Mouse (Mus musculus): ENCODE measurements around the gene Ptprk.

Gene Ptprk

DNA sequence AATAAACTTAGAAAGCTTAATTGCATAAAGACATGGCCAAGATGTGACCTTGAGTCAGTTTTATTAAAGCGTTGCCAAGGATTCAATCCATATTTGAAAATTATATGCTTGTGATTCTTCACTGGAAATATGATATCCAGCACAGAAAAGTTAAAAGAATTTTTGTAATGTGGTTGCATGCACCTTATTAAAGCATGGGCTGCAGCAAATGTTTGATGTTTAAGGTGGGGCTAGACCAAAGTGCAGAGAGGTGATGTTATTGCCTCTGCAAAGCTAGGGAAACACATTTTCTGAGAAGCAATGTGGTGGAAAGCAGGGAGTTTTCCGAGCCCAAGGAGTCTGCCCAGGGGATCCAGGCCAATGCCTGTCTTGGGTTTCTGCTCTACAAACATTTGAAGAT lies 334.4 kb downstream of the Ptprk start:
- no peak for DNase-seq (ENCODE audit: low spot score in 2 of 2)

GRCm38 (mm10) chr10:28414823-28415222 lies 340.2 kb downstream of the Ptprk start:
- DNase-seq (ENCODE audit: low spot score in 2 of 2): no peak

DNA sequence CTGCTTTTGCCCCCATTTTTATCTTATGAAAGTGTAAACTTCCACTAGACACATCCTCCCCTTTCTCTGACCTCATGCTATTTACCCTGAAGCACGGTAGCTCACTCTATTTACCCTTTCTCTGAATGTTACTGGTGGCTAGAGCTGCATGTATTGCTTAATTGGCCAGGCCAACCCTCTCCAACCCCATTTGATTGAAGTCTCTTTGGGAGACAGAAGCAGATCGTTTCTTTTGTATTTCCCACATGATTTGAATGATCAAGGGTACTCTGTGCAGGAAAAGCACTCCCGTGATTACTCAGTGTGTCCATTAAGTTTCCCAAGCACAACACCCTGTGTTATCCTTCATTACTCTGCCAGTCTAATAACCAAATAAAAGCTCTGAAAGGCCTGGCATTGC lies 348.0 kb downstream of the Ptprk start:
- no peak for DNase-seq (ENCODE audit: low spot score in 2 of 2)

DNA sequence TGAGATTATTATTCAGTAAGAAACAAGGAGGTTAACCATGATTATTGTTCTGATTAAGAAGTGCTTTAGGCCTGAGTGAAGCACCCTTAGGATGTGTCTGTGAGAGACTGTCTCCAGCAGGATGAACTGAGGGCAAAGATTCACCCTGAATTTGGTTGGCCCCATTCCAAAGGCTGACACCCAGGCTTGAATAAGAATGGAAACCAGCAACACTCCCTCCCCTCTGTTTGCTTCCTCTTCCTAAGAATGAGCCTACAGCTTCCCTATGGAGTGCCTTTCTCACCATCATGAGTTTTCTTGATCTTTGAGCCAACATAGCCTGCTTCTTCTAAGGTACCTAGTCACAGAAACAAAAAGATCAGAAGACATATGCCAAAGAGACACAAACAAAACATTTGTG lies 350.8 kb downstream of the Ptprk start:
- DNase-seq (ENCODE audit: low spot score in 2 of 2): no peak

GRCm38 (mm10) chr10:28436084-28436483 lies 361.5 kb downstream of the Ptprk start:
- DNase-seq (ENCODE audit: low spot score in 2 of 2): peak; percentile 5 to 9

- DNase-seq (ENCODE audit: low spot score in 2 of 2): no peak
These were observed 375.2 kb downstream of the Ptprk start for GRCm38 (mm10) chr10:28449853-28450252.

- no peak for DNase-seq (ENCODE audit: low spot score in 2 of 2)
These were observed 376.0 kb downstream of the Ptprk start for GRCm38 (mm10) chr10:28450642-28451041.

DNA sequence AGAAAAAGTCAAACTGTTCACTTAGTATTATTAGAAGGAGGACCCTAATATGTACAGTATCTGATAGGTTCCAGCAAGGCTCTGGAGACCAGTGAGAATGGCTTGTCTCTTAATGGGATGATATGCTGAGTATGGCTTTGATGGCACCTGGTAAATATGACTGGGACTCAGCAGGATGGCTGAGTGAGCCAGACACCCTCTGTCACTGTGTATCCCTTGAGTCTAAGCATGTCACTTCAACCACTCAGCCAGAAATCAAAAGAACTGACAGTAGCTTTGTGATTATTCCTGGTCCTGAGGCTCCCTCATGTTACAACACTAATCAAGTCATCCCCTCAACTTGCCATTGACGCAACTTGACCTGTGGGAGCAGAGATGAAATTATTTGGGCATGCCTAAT lies 383.4 kb downstream of the Ptprk start:
- DNase-seq (ENCODE audit: low spot score in 2 of 2): no peak

GRCm38 (mm10) chr10:28459963-28460362 lies 385.3 kb downstream of the Ptprk start:
- no peak for DNase-seq (ENCODE audit: low spot score in 2 of 2)

GRCm38 (mm10) chr10:28463706-28464105 lies 389.1 kb downstream of the Ptprk start:
- DNase-seq (ENCODE audit: low spot score in 2 of 2): no peak

DNA sequence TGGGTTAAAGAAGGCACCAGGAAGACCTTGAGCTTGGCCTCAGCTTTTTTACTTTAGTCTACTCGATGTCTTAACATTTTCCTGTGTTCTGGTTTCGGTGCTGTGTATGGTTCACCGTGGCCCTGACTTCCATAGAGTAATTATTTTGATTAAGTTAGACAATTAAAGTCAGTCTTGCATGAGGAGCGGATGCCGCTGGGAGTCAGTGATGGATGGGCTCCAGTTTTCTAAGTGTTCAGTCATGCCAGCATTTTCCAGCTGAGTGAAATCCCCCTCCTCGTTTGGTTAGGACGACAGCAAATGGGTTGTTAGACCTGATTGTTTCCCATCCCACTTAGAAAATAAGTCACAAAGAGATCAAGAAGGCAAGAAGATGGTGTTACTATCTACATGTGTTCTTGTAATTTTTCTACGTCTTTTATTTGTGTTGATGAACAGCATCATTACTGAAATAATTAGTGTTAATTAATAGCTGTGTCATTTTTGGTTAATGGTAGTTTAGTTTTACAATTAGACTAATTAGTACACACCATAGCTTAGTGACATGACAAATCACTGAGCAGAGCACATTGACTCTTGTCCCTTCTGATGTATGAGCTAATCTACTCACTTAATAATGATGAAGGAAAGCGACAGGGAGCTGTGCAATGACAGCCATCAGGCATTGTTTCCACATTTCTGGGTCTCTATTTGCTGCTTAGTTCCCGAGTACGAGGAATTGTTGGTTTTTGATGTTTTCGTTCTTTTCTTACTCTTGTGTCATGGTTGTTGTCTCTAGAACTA lies 390.3 kb downstream of the Ptprk start:
- no peak for DNase-seq (ENCODE audit: low spot score in 2 of 2)

- peak in 1 of 2 experiments; percentile 66 for DNase-seq (ENCODE audit: low spot score in 2 of 2)
These were observed 411.0 kb downstream of the Ptprk start for GRCm38 (mm10) chr10:28485574-28485973.

GRCm38 (mm10) chr10:28491006-28491405 lies 416.4 kb downstream of the Ptprk start:
- no peak for DNase-seq (ENCODE audit: low spot score in 2 of 2)

- DNase-seq (ENCODE audit: low spot score in 2 of 2): no peak
These were observed 417.6 kb downstream of the Ptprk start for GRCm38 (mm10) chr10:28492206-28492605.

GRCm38 (mm10) chr10:28492870-28493269 lies 418.2 kb downstream of the Ptprk start:
- DNase-seq (ENCODE audit: low spot score in 2 of 2): peak in 1 of 2 experiments; percentile 14

GRCm38 (mm10) chr10:28493271-28493861 lies 418.7 kb downstream of the Ptprk start:
- DNase-seq (ENCODE audit: low spot score in 2 of 2): peak; percentile 36 to 65

DNA sequence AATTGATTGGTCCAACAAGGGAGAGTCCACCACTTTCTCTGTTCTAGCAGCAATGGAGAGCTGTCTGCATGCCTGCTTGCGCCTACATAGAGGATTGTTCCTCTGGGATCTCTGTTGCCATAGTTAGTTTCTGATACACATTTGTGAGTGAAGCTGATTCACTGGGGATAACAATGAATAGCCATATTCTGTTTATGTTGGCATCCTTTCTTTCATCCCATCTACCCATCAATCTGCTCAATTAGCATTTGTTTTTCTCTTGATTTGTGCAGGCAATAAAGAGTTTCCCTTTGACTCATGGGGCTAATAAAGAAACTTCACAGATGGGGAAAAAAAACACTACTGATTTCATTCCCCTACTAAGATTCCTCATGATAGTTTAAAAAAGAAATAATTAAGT lies 423.2 kb downstream of the Ptprk start:
- DNase-seq (ENCODE audit: low spot score in 2 of 2): no peak

- DNase-seq (ENCODE audit: low spot score in 2 of 2): no peak
These were observed 423.9 kb downstream of the Ptprk start for GRCm38 (mm10) chr10:28498504-28498903.

GRCm38 (mm10) chr10:28513601-28514000 lies 439.0 kb downstream of the Ptprk start:
- no peak for DNase-seq (ENCODE audit: low spot score in 2 of 2)

GRCm38 (mm10) chr10:28516147-28516546 lies 441.5 kb downstream of the Ptprk start:
- no peak for DNase-seq (ENCODE audit: low spot score in 2 of 2)

DNA sequence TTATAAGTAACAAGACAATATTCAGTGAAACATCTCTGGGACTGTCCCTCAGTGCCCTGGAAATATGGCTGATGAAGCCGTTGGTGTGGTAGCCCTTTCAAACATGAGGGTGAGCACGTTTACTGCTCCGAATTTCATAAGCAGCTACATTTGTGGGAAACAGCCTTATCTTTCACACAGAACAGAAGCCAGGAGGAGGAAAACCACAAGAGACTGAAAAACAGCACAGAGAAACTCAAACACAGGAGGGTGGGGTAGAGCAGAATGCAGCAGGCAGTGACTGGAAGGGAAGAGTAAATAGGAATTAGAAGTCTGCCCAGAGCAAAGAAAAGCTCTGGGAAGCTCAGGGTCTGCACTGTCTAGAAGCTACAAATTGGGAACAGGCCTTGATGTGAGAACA lies 443.7 kb downstream of the Ptprk start:
- no peak for DNase-seq (ENCODE audit: low spot score in 2 of 2)

DNA sequence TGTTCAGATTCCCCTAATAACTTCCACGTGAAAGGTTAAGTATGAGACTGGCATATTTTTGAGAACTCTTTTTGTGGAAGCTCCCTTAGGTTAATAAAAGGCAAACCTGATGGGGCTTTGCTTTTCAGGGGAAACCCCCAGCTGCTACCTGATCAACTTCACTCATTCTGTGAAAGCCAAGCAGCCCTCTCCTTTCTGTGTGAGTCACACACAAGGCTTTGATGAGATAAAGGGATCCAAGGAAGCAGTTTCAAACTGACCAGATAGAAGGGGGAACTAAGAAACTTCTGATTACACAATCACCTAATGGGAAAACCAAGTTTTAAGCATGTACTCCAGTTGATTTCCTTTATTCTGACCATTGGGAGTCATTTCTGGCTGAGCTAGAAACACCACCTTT lies 445.2 kb downstream of the Ptprk start:
- DNase-seq (ENCODE audit: low spot score in 2 of 2): no peak

DNA sequence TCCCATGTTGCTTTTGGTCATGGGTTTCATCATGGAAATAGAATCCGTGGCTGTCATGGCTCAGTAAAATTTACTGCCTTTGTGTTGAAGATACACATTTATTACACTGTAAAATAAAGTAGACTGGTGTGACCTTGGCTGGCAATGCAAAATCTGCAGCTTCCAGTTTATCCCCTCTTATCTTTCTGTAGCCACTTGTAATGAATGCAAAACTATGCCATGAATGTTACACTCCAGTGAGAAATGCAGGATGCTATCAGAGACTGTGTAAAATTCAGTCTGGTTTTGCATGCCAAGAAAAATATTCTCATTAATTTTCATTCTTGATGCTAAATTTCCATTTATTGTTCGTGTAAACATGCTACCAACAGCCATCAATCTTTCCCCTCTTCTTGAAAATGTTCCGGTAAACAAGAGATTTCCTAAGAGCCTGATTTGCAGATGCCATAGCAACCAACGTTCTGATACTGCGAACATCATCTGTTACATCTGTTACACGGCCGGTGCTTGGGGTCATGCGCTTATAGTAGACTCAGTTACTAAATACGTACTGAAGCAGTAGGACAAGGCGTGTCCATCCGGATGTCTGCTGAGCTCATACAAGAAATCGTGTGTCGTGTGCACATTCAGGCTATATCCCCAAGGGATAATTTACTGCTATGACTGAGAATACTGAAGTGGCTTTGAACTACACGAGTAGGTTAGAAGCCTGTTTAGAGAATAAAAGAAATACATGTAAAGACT lies 449.5 kb downstream of the Ptprk start:
- no peak for DNase-seq (ENCODE audit: low spot score in 2 of 2)

Measured in left cerebral cortex, adult 9 months (tissue).